Mouse (Mus musculus) midbrain, postnatal 0 days (tissue): ENCODE results near the gene Myef2. TPM values are rescaled to one million over a fixed set of nuclear protein-coding genes. Genes with fewer than 3 reads are reported as not detected.
"Not testable (repeated sequence)": the region's sequence is repeated elsewhere in the genome, so short reads cannot be mapped to it uniquely, and the experiment has no call there.

Experiments used
- ATAC-seq: fragments of 200-750 bp; cut with Nextera tagmentation; 2 replicates; pipeline ENCODE4 v1.8.0; 2017; ENCODE audit warnings: moderate number of reproducible peaks, mild to moderate bottlenecking, moderate TSS enrichment, moderate library complexity; ENCODE audit not compliant: low FRiP score
- DNase-seq: peaks from one replicate; pipeline ENCODE4 v3.0.0-alpha.2; 2015; ENCODE audit warnings: low spot score
- H3K27ac ChIP-seq: fragments of 300-500 bp; sonication (generic); 2 replicates; pipeline ENCODE4 v1.5.1; 2014; ENCODE audit warnings: low read depth, mild to moderate bottlenecking, low read length, mixed read lengths
- H3K27me3 ChIP-seq: fragments of 300-500 bp; sonication (generic); 2 replicates; pipeline ENCODE4 v1.6.1; 2014; ENCODE audit warnings: low read length, control low read depth, mixed read lengths; ENCODE audit not compliant: insufficient read depth
- H3K36me3 ChIP-seq: fragments of 300-500 bp; sonication (generic); 2 replicates; pipeline ENCODE4 v1.6.1; 2014; ENCODE audit warnings: low read length, control low read depth, mixed read lengths; ENCODE audit not compliant: insufficient read depth
- H3K4me1 ChIP-seq: fragments of 300-500 bp; sonication (generic); 2 replicates; pipeline ENCODE4 v1.6.1; 2014; ENCODE audit warnings: mild to moderate bottlenecking, control low read depth, antibody characterized with exemption, low read length, mixed read lengths; ENCODE audit not compliant: insufficient read depth
- H3K4me2 ChIP-seq: fragments of 300-500 bp; sonication (generic); 2 replicates; pipeline ENCODE4 v1.6.1; 2014; ENCODE audit warnings: low read depth, mild to moderate bottlenecking, low read length, mixed read lengths; ENCODE audit not compliant: poor library complexity, severe bottlenecking
- H3K4me3 ChIP-seq: fragments of 300-500 bp; sonication (generic); 2 replicates; pipeline ENCODE4 v1.5.1; 2014; ENCODE audit warnings: low read depth, mild to moderate bottlenecking, low read length, moderate library complexity
- H3K9ac ChIP-seq: fragments of 300-500 bp; sonication (generic); replicated peaks from 2 replicates; pipeline ENCODE4 v1.6.1; 2014; ENCODE audit warnings: mild to moderate bottlenecking, low read length, moderate library complexity, mixed read lengths; ENCODE audit not compliant: poor library complexity, severe bottlenecking
- H3K9me3 ChIP-seq: fragments of 300-500 bp; sonication (generic); 2 replicates; pipeline ENCODE4 v1.6.1; 2016; ENCODE audit warnings: low read length, control low read depth
- CTCF ChIP-seq: IDR thresholded peaks from 2 replicates; pipeline ENCODE4 v1.5.1; 2016; ENCODE audit warnings: antibody characterized with exemption, mild to moderate bottlenecking
- WGBS: fragments of 180-500 bp; shearing (Covaris S2); extraction: QIAGEN DNeasy Blood & Tissue Kit; methylation state at CpG from one replicate; pipeline ENCODE4 v1.1.7; 2014; 5-methylcytosine and 5-hydroxymethylcytosine counted together
- polyA plus RNA-seq: library from polyadenylated mRNA; unstranded; fragments of >200 nt; fragmentation: Nextera tagmentation; extraction: Ambion mirVana; gene quantifications from 2 replicates; pipeline ENCODE4 v1.2.1, GENCODE M21; 2015
- total RNA-seq: library from RNA; depleted of rRNA; stranded (reverse); fragments of >200 nt; gene quantifications from 2 replicates; pipeline ENCODE4 v1.2.3, GENCODE M21; 2014

Myef2 gene
- total and polyA plus RNA-seq, 2 experiments from 2014 or later = 73.0 to 174 TPM

GRCm38 (mm10) chr2:125122624-125123476, 611 bp downstream of the Myef2 start:
- H3K36me3 ChIP-seq = no peaks in the 10 kb centered on the region
- peak; percentile 62 for DNase-seq

GRCm38 (mm10) chr2:125122288-125122623, 1.2 kb downstream of the Myef2 start:
- Histone ChIP-seq H3K9me3 (no peaks in the 10 kb centered on the region), H3K4me1 (peaks cover 5% of the 10 kb centered on the region), H3K27me3 (no peaks in the 10 kb centered on the region), H3K36me3 (no peaks in the 10 kb centered on the region), H3K4me3 (peak overlapping the region; percentile 65), H3K4me2 (peak overlapping the region; percentile 55), H3K9ac (peak overlapping the region; percentile 97), H3K27ac (peak overlapping the region; percentile 98)
- no peak for TF ChIP-seq CTCF
- DNase-seq (peak; percentile 56), ATAC-seq (peak; percentile 32; the same call in 1 of the 2 replicates)
- WGBS = 2% methylated on average over 4 of the region's 4 CpGs

More at GRCm38 (mm10) chr2:125122624-125123476, 611 bp downstream of the Myef2 start:
- Histone ChIP-seq H3K4me3 (peak overlapping the region; percentile 65), H3K4me1 (peaks cover 5% of the 10 kb centered on the region), H3K27me3 (no peaks in the 10 kb centered on the region), H3K27ac (peak overlapping the region; percentile 98), H3K4me2 (peak overlapping the region; percentile 55), H3K9me3 (no peaks in the 10 kb centered on the region), H3K9ac (peak overlapping the region; percentile 97)
- no peak for TF ChIP-seq CTCF
- under 1% methylated on average over 40 of the region's 59 CpGs for WGBS
- ATAC-seq = peak; percentile 77

- Histone ChIP-seq H3K9ac (no peak overlapping the region), H3K4me3 (no peak overlapping the region), H3K27me3 (no peaks in the 10 kb centered on the region), H3K9me3 (no peaks in the 10 kb centered on the region), H3K27ac (no peak overlapping the region), H3K4me1 (peaks cover 5% of the 10 kb centered on the region), H3K36me3 (no peaks in the 10 kb centered on the region), H3K4me2 (no peak overlapping the region)
- no peak for TF ChIP-seq CTCF
- 65% methylated on average over 6 of the region's 6 CpGs for WGBS
- DNase-seq (no peak), ATAC-seq (no peak)
These were observed 3.9 kb downstream of the Myef2 start for GRCm38 (mm10) chr2:125119381-125120110.

GRCm38 (mm10) chr2:125106536-125106935, 16.9 kb downstream of the Myef2 start:
- not testable (repeated sequence) for H3K4me3 ChIP-seq, H3K4me2 ChIP-seq, H3K27ac ChIP-seq, H3K27me3 ChIP-seq, H3K9me3 ChIP-seq, DNase-seq, H3K9ac ChIP-seq, ATAC-seq, H3K4me1 ChIP-seq
- 78% methylated on average over 4 of the region's 4 CpGs for WGBS
- peaks cover 11% of the 10 kb centered on the region; the same call in 1 of the 2 replicates for H3K36me3 ChIP-seq

- not testable (repeated sequence) for H3K9me3 ChIP-seq, H3K4me2 ChIP-seq, H3K9ac ChIP-seq, H3K4me3 ChIP-seq, H3K4me1 ChIP-seq, DNase-seq, ATAC-seq, H3K27me3 ChIP-seq, H3K27ac ChIP-seq
- WGBS = 97% methylated on average over 13 of the region's 13 CpGs
- peaks cover 11% of the 10 kb centered on the region; the same call in 1 of the 2 replicates for H3K36me3 ChIP-seq
These were observed 19.0 kb downstream of the Myef2 start for GRCm38 (mm10) chr2:125104491-125104890.

GRCm38 (mm10) chr2:125092123-125092522, 31.3 kb downstream of the Myef2 start:
- H3K27ac ChIP-seq = not testable (repeated sequence)
- WGBS = 75% methylated on average over 3 of the region's 3 CpGs
- peaks cover 25% of the 10 kb centered on the region for H3K36me3 ChIP-seq

More at GRCm38 (mm10) chr2:125092123-125092522, 31.3 kb downstream of the Myef2 start:
- not testable (repeated sequence) for H3K4me2 ChIP-seq, H3K4me1 ChIP-seq, H3K27me3 ChIP-seq, H3K9ac ChIP-seq, ATAC-seq, DNase-seq, H3K4me3 ChIP-seq, H3K9me3 ChIP-seq
